Mouse (Mus musculus) CH12.LX (cell line): ENCODE measurements around the gene Rbm19. TPM values are rescaled to one million over a fixed set of nuclear protein-coding genes. Genes with fewer than 3 reads are reported as not detected.

Experiments used
- DNase-seq: peaks from one replicate; pipeline ENCODE4 v3.0.0-alpha.2; 2013; ENCODE audit errors: extremely low read depth
- H3K27ac ChIP-seq: 2 replicates; pipeline ENCODE4 v1.5.1; 2012; ENCODE audit warnings: low read depth, mild to moderate bottlenecking, control low read depth, moderate library complexity; ENCODE audit not compliant: insufficient read depth
- H3K27me3 ChIP-seq: replicated peaks from 2 replicates; pipeline ENCODE3; 2012; ENCODE audit warnings: inconsistent platforms
- H3K36me3 ChIP-seq, 2 experiments: replicated peaks in 1 of 2; 2 replicates each; pipeline versions ENCODE3 to v1.6.1; 2012; ENCODE audit warnings: inconsistent platforms in 1 of 2, low read length in 1 of 2, mild to moderate bottlenecking in 1 of 2, mixed read lengths in 1 of 2, moderate library complexity in 1 of 2; ENCODE audit not compliant: control insufficient read depth in 1 of 2, insufficient read depth in 1 of 2
- H3K4me1 ChIP-seq, 2 experiments: 2 replicates each; pipeline ENCODE4 v1.6.1; 2012; ENCODE audit warnings: inconsistent platforms in 1 of 2, moderate library complexity in 1 of 2; ENCODE audit not compliant: insufficient read depth in 2 of 2, control insufficient read depth in 1 of 2
- H3K4me2 ChIP-seq: 2 replicates; pipeline ENCODE4 v1.6.1; 2012; ENCODE audit warnings: low read depth, mild to moderate bottlenecking, control low read depth; ENCODE audit not compliant: poor library complexity, insufficient read depth, severe bottlenecking
- H3K4me3 ChIP-seq, 3 experiments: fragments of 150-350 bp in 1 of 3; sonication (generic) in 1 of 3; replicated peaks in 1 of 3; 2 replicates each; pipeline versions ENCODE3 to v1.5.1; 2011 to 2012; ENCODE audit warnings: low read depth in 2 of 3, low read length in 2 of 3, mild to moderate bottlenecking in 2 of 3, moderate library complexity in 2 of 3, control low read depth in 1 of 3, improper control_type of control experiment in 1 of 3, inconsistent platforms in 1 of 3, mixed read lengths in 1 of 3; ENCODE audit not compliant: poor library complexity in 1 of 3
- H3K79me2 ChIP-seq: replicated peaks from 2 replicates; pipeline ENCODE4 v1.6.1; 2012; ENCODE audit warnings: mild to moderate bottlenecking, moderate library complexity; ENCODE audit not compliant: control insufficient read depth, poor library complexity, insufficient read depth, severe bottlenecking; ENCODE audit errors: extremely low read depth
- H3K9ac ChIP-seq: 2 replicates; pipeline ENCODE4 v1.6.1; 2012; ENCODE audit warnings: low read depth, mild to moderate bottlenecking, control low read depth, moderate library complexity; ENCODE audit not compliant: insufficient read depth
- H3K9me3 ChIP-seq: replicated peaks from 2 replicates; pipeline ENCODE3; 2012; ENCODE audit warnings: low read length, inconsistent platforms, mixed read lengths
- CHD2 ChIP-seq: IDR thresholded peaks from 2 replicates; pipeline ENCODE4 v1.6.1; 2011; ENCODE audit warnings: low read length, improper control_type of control experiment
- E2F4 ChIP-seq: IDR thresholded peaks from 2 replicates; pipeline ENCODE4 v1.6.1; 2011; ENCODE audit warnings: low read depth, low read length, improper control_type of control experiment; ENCODE audit not compliant: insufficient replicate concordance
- EP300 ChIP-seq: IDR thresholded peaks from 2 replicates; pipeline ENCODE4 v1.6.1; 2011; ENCODE audit warnings: low read length, improper control_type of control experiment
- ETS1 ChIP-seq: conservative IDR thresholded peaks from 2 replicates; pipeline ENCODE4 v1.6.1; 2012; ENCODE audit warnings: low read depth, mild to moderate bottlenecking, inconsistent platforms, low read length, improper control_type of control experiment, moderate library complexity
- GABPA ChIP-seq: IDR thresholded peaks from 2 replicates; pipeline ENCODE4 v1.6.1; 2012; ENCODE audit warnings: low read depth, low read length, improper control_type of control experiment, inconsistent platforms; ENCODE audit not compliant: insufficient replicate concordance
- JUN ChIP-seq: IDR thresholded peaks from 2 replicates; pipeline ENCODE4 v1.6.1; 2011; ENCODE audit warnings: low read depth, mild to moderate bottlenecking, low read length, improper control_type of control experiment, moderate library complexity; ENCODE audit not compliant: insufficient read depth
- KAT2A ChIP-seq: IDR thresholded peaks from 2 replicates; pipeline ENCODE4 v1.6.1; 2012; ENCODE audit warnings: low read length, improper control_type of control experiment, inconsistent platforms; ENCODE audit not compliant: insufficient replicate concordance
- MAFK ChIP-seq: IDR thresholded peaks from 2 replicates; pipeline ENCODE4 v1.6.1; 2011; ENCODE audit warnings: low read length, improper control_type of control experiment; ENCODE audit not compliant: insufficient replicate concordance
- MAZ ChIP-seq: IDR thresholded peaks from 2 replicates; pipeline ENCODE4 v1.6.1; 2012; ENCODE audit warnings: low read depth, mild to moderate bottlenecking, inconsistent platforms, low read length, improper control_type of control experiment, moderate library complexity
- MEF2A ChIP-seq: IDR thresholded peaks from 2 replicates; pipeline ENCODE4 v1.6.1; 2014; ENCODE audit warnings: low read depth, mild to moderate bottlenecking, inconsistent platforms, low read length, improper control_type of control experiment, borderline replicate concordance
- NRF1 ChIP-seq: IDR thresholded peaks from 2 replicates; pipeline ENCODE4 v1.6.1; 2014; ENCODE audit warnings: low read depth, mild to moderate bottlenecking, inconsistent platforms, low read length, improper control_type of control experiment, moderate library complexity
- PAX5 ChIP-seq: IDR thresholded peaks from 2 replicates; pipeline ENCODE4 v1.6.1; 2012; ENCODE audit warnings: low read length, inconsistent platforms, mixed read lengths
- POLR2AphosphoS2 ChIP-seq: IDR thresholded peaks from 2 replicates; pipeline ENCODE4 v1.6.1; 2011; ENCODE audit warnings: low read depth, low read length, improper control_type of control experiment
- RAD21 ChIP-seq: IDR thresholded peaks from 2 replicates; pipeline ENCODE4 v1.6.1; 2011; ENCODE audit warnings: low read depth, mild to moderate bottlenecking, low read length, improper control_type of control experiment, moderate library complexity
- RCOR1 ChIP-seq: conservative IDR thresholded peaks from 2 replicates; pipeline ENCODE4 v1.6.1; 2012; ENCODE audit warnings: low read depth, mild to moderate bottlenecking, inconsistent platforms, low read length, improper control_type of control experiment
- SIN3A ChIP-seq: IDR thresholded peaks from 2 replicates; pipeline ENCODE4 v1.6.1; 2012; ENCODE audit warnings: low read length, improper control_type of control experiment, inconsistent platforms
- TBP ChIP-seq: conservative IDR thresholded peaks from 2 replicates; pipeline ENCODE4 v1.6.1; 2011; ENCODE audit warnings: low read depth, low read length, improper control_type of control experiment
- UBTF ChIP-seq: IDR thresholded peaks from 2 replicates; pipeline ENCODE4 v1.6.1; 2012; ENCODE audit warnings: low read depth, mild to moderate bottlenecking, inconsistent platforms, low read length, improper control_type of control experiment, moderate library complexity
- ZMIZ1 ChIP-seq: IDR thresholded peaks from 2 replicates; pipeline ENCODE4 v1.6.1; 2012; ENCODE audit warnings: low read depth, mild to moderate bottlenecking, inconsistent platforms, low read length, improper control_type of control experiment
- dilution Hi-C: fragments of 300-500 bp; cut with MboI; formaldehyde crosslinking; loops from 2 replicates; pipeline ENCODE4 v1.14.3; 2020; ENCODE audit warnings: low sequenced_read_pairs; ENCODE audit not compliant: extremely low pct_unique_long_range_greater_than_20kb, extremely low pct_ligation_motif_present
- in situ Hi-C: fragments of 300-500 bp; cut with MboI; formaldehyde crosslinking; loops from 3 replicates; pipeline ENCODE4 v1.14.3; 2019; ENCODE audit warnings: low sequenced_read_pairs, low pct_ligation_motif_present, low pct_unique_long_range_greater_than_20kb, mixed read lengths
- polyA plus RNA-seq: library from polyadenylated mRNA; unstranded; fragments of >175 nt; gene quantifications from 2 replicates; pipeline ENCODE4 v1.2.1, GENCODE M21; 2012; ENCODE audit warnings: low read depth; ENCODE audit not compliant: insufficient read length
- total RNA-seq, 2 experiments: library from RNA; depleted of rRNA; stranded (reverse); fragments of 300-350 nt in 1 of 2; fragments of >200 nt in 1 of 2; gene quantifications; 2 replicates each; pipeline ENCODE4 v1.2.3; 2012 to 2014

Gene Rbm19
- total and polyA plus RNA-seq, 3 experiments, result 36.2 to 81.4 (median 56.5) TPM

DNA sequence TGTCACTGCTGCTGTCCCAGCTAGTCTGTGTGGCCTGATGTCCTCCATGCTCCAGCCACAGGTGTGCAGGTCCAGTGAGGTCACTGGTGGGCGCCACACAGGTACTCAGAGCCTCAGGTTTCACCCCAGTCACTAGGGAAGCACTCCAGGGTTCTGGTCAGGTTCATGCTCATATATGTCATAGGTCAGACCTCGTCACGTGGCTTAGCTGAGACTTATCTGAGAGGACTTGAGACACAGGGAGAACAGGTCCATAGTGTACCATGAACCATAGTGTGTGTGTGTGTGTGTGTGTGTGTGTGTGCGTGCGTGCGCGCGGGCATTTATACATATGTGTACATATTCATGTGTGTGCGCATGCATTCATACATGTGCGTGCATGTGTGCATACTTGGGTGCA is 46.4 kb downstream of the Rbm19 start:
- no peaks in the 10 kb centered on the region for H3K27me3 ChIP-seq
- peaks cover 11 to 55% of the 10 kb centered on the region in 2 experiments for H3K4me1 ChIP-seq
- H3K79me2 ChIP-seq, result no peaks in the 10 kb centered on the region
- dilution Hi-C loops, result no loop called here
- in situ Hi-C loops, result no loop called here
- no peak for TF ChIP-seq UBTF
- no peak for TF ChIP-seq GABPA
- no peak for TF ChIP-seq TBP
- no peak for TF ChIP-seq KAT2A
- no peak for TF ChIP-seq E2F4
- no peak for TF ChIP-seq MAFK
- no peak overlapping the region for H3K27ac ChIP-seq
- H3K9ac ChIP-seq, result no peak overlapping the region
- H3K4me3 ChIP-seq, result no peak overlapping the region
- no peak for DNase-seq
- H3K36me3 ChIP-seq, result peaks cover 11 to 86% of the 10 kb centered on the region in 2 experiments
- H3K4me2 ChIP-seq, result no peak overlapping the region
- H3K9me3 ChIP-seq, result no peaks in the 10 kb centered on the region

DNA sequence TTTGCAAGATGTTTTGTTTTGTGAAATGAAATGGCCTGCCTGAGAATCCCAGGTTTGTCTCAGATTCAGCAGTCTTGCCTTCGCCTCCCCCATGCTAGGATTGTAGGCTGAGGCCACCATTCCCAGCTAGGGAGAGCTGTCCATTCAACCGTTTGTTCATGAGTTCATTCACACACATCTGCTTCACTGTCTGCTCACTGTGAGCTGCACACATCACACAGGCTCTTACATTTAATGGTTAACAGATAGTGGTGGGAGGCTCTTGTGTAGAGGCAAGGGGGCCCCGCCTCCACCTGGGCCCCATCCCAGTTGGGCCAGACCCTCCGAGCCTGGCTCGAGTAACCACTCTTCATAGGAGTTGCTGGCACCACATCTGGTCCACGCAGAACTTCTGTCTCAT is 47.2 kb downstream of the Rbm19 start:
- dilution Hi-C loops, result no loop called here
- H3K4me2 ChIP-seq, result no peak overlapping the region
- TF ChIP-seq POLR2AphosphoS2, result no peak
- TF ChIP-seq PAX5, result no peak
- no peak for TF ChIP-seq ZMIZ1
- no peak for TF ChIP-seq CHD2
- no peak for TF ChIP-seq ETS1
- TF ChIP-seq SIN3A, result no peak
- TF ChIP-seq KAT2A, result no peak
- TF ChIP-seq EP300, result no peak
- TF ChIP-seq NRF1, result no peak
- no peak for TF ChIP-seq MEF2A
- TF ChIP-seq RAD21, result no peak
- no peak for TF ChIP-seq RCOR1
- TF ChIP-seq MAZ, result no peak
- no peak for TF ChIP-seq JUN
- H3K79me2 ChIP-seq, result no peaks in the 10 kb centered on the region
- H3K27ac ChIP-seq, result no peak overlapping the region
- no peaks in the 10 kb centered on the region for H3K9me3 ChIP-seq
- peaks cover 11 to 57% of the 10 kb centered on the region in 2 experiments for H3K4me1 ChIP-seq
- H3K27me3 ChIP-seq, result no peaks in the 10 kb centered on the region
- H3K36me3 ChIP-seq, result peaks cover 9 to 86% of the 10 kb centered on the region in 2 experiments
- no peak for DNase-seq
- H3K4me3 ChIP-seq, result no peak overlapping the region
- H3K9ac ChIP-seq, result no peak overlapping the region
- in situ Hi-C loops, result no loop called here
